Mouse (Mus musculus) macrophage (primary cell): Measurements from ENCODE around the gene Grb7. TPM values are rescaled to one million over a fixed set of nuclear protein-coding genes. Genes with fewer than 3 reads are reported as not detected.

Experiments
- H3K27ac ChIP-seq: fragments of 350-480 bp; formaldehyde crosslinking; 2 replicates; pipeline ENCODE4 v1.9.0; 2021
- H3K36me3 ChIP-seq: fragments of 350-480 bp; formaldehyde crosslinking; 2 replicates; pipeline ENCODE4 v1.9.0; 2021; ENCODE audit errors: inconsistent target
- H3K4me3 ChIP-seq: fragments of 350-480 bp; formaldehyde crosslinking; 2 replicates; pipeline ENCODE4 v1.9.0; 2021; ENCODE audit errors: inconsistent target
- H3K79me2 ChIP-seq: fragments of 350-480 bp; formaldehyde crosslinking; 2 replicates; pipeline ENCODE4 v1.9.0; 2021; ENCODE audit errors: inconsistent target
- WGBS: methylation state at CpG from one replicate; pipeline ENCODE4 v1.1.7; 2026; ENCODE audit warnings: inconsistent platforms; ENCODE audit not compliant: missing documents; 5-methylcytosine and 5-hydroxymethylcytosine counted together
- polyA plus RNA-seq: library from polyadenylated mRNA; stranded (reverse); fragments of 250-400 nt; gene quantifications from 3 replicates; pipeline ENCODE4 v1.2.4, GENCODE M21; 2018; ENCODE audit warnings: inconsistent platforms

The Grb7 gene
- polyA plus RNA-seq, 1 experiment from 2014 or later: 0.06 TPM

DNA sequence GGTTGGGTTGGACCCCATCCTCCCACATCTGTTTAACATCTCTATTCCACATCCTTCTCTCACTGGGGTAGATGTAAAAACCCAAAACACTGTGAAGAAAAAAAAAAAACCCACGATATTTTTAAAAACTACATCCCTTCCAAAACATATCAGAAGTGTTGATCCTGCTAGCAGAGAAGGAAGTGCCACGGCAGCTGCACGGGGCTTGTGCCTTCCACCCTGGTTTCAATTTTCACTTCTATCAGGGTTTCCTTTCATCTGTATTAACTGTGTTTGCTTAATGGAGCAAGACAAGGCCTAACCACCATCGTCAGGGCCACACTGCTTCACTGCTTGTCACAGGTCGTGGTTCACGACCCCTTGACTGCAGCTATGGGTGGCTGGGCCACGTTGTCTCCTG is 46.8 kb downstream of the Grb7 start:
- H3K36me3 ChIP-seq: no peaks in the 10 kb centered on the region
- no peaks in the 10 kb centered on the region for H3K79me2 ChIP-seq
- no peak overlapping the region for H3K27ac ChIP-seq
- no peak overlapping the region for H3K4me3 ChIP-seq
- WGBS: 18% methylated on average over 7 of the region's 7 CpGs

GRCm38 (mm10) chr11:98493394-98493793 is 47.2 kb downstream of the Grb7 start:
- no peaks in the 10 kb centered on the region for H3K79me2 ChIP-seq
- no peak overlapping the region for H3K27ac ChIP-seq
- 87% methylated on average over 9 of the region's 9 CpGs for WGBS
- H3K36me3 ChIP-seq: no peaks in the 10 kb centered on the region
- H3K4me3 ChIP-seq: no peak overlapping the region

- no peaks in the 10 kb centered on the region for H3K36me3 ChIP-seq
- no peak overlapping the region for H3K27ac ChIP-seq
- WGBS: 85% methylated on average over 5 of the region's 5 CpGs
- H3K79me2 ChIP-seq: no peaks in the 10 kb centered on the region
- no peak overlapping the region for H3K4me3 ChIP-seq
Measured at GRCm38 (mm10) chr11:98495176-98495719, 49.1 kb downstream of the Grb7 start.

DNA sequence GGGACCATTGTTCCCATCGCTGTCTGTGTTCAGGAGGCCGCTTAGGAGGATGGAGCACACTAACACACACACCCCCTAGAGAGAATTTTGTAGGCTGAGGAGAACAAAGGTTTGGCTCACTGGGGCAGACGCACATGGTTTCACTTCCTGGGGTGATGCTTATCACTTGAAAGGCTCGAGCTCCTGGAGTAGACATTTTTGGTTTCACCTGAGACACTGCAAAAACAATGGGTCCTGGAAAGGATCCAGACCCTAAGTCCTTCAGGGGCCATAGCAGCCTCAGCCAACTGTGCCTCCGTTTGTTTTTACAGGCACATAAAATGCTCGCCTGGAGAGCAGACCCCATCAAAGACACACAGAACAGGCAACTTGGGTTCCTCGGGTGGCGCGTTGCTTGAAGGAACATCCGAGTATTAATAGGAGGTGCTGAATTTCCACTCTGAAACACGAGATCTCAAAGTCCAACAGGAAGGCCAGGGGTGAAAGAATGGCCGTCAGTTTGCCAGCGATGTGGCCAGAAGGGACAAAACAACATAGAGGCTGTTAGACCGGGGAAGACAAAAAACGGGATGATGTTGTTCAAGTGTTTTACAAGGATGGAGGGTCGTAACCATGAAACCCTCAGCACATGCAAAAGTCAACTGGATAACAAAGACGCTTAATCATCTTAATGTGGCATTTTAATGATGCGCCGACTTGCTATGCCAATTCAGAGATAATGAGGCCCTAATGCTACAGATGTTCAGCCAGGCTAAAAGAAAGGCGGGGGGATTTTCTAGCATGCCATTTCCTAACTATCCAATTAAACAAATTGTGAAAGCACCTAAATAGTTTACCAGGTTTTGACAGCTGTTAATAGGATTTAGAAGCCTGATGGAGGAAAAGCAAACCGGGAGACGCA is 51.4 kb downstream of the Grb7 start:
- 74% methylated on average over 22 of the region's 22 CpGs for WGBS
- H3K79me2 ChIP-seq: no peaks in the 10 kb centered on the region
- H3K4me3 ChIP-seq: no peak overlapping the region
- no peak overlapping the region for H3K27ac ChIP-seq
- no peaks in the 10 kb centered on the region for H3K36me3 ChIP-seq

DNA sequence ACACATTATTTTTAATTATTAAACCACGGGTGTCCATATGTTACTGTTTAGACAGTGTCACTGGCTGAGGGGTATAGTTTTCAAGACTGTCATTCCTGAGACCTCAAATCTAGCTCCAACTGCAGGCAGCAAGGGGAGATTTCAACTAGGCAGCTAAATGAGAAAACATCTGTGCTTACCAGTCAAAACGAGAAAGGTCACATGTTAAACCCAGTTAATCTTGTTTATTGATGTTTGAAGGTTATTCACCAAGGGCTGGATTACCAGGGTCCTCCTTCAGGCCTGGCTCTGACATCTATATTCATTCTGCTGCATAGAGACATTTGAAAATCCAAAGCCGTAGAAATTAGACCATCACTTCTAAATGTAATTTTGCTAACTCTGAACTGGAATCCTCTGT is 58.7 kb downstream of the Grb7 start:
- no peak overlapping the region for H3K4me3 ChIP-seq
- no peak overlapping the region for H3K27ac ChIP-seq
- WGBS: 74% methylated on average over 3 of the region's 3 CpGs
- H3K36me3 ChIP-seq: no peaks in the 10 kb centered on the region
- H3K79me2 ChIP-seq: no peaks in the 10 kb centered on the region

Other genes starting within 250 kb of the Grb7 start
- 15.1 to 22.0 TPM (median 19.2 TPM) in 3 replicates for gene Cdk12, start 243.3 kb upstream of the Grb7 start, polyA plus RNA-seq
- not detected in 3 replicates for gene Neurod2, start 116.7 kb upstream of the Grb7 start, polyA plus RNA-seq
- not detected in 3 replicates for gene Ppp1r1b, start 98.0 kb upstream of the Grb7 start, polyA plus RNA-seq
- gene Stard3, start 88.0 kb upstream of the Grb7 start, polyA plus RNA-seq: 39.6 to 84.6 TPM (median 53.0 TPM) in 3 replicates
- gene Tcap, start 62.6 kb upstream of the Grb7 start, polyA plus RNA-seq: 0.16 TPM in 1 of 3 replicates, not detected in the others
- not detected in 3 replicates for gene Pnmt, start 59.9 kb upstream of the Grb7 start, polyA plus RNA-seq
- 2.8 to 4.2 TPM (median 2.9 TPM) in 3 replicates for gene Pgap3, start 45.9 kb upstream of the Grb7 start, polyA plus RNA-seq
- not detected in 3 replicates for gene Erbb2, start 33.9 kb upstream of the Grb7 start, polyA plus RNA-seq
- 48.5 to 121 TPM (median 108 TPM) in 3 replicates for gene Mien1, start 7.4 kb upstream of the Grb7 start, polyA plus RNA-seq
- gene Ikzf3, start 99.6 kb downstream of the Grb7 start, polyA plus RNA-seq: 0.09 to 0.85 TPM in 2 of 3 replicates, not detected in the other
- not detected in 3 replicates for gene Zpbp2, start 104.7 kb downstream of the Grb7 start, polyA plus RNA-seq
- 12.4 to 23.2 TPM (median 22.9 TPM) in 3 replicates for gene Ormdl3, start 141.0 kb downstream of the Grb7 start, polyA plus RNA-seq
- gene Lrrc3c, start 151.9 kb downstream of the Grb7 start, polyA plus RNA-seq: not detected in 3 replicates
- 0.68 TPM in 1 of 3 replicates, not detected in the others for gene Gm12355, start 179.3 kb downstream of the Grb7 start, polyA plus RNA-seq
- gene Gsdma3, start 180.0 kb downstream of the Grb7 start, polyA plus RNA-seq: not detected in 3 replicates
- not detected in 3 replicates for gene Gsdma2, start 200.4 kb downstream of the Grb7 start, polyA plus RNA-seq
- not detected in 3 replicates for gene Gsdma, start 218.0 kb downstream of the Grb7 start, polyA plus RNA-seq
- gene Psmd3, start 236.2 kb downstream of the Grb7 start, polyA plus RNA-seq: 53.4 to 97.2 TPM (median 55.5 TPM) in 3 replicates